Mouse (Mus musculus) neural tube, embryonic 10.5 days (tissue): ENCODE results near the gene Ctcf.
A peak's percentile ranks its signal among the peaks of the same experiment; 100 is the strongest.

ENCODE experiments used
- DNase-seq: peaks from one replicate; pipeline ENCODE4 v3.0.0-alpha.2; 2017; ENCODE audit warnings: low spot score; ENCODE audit errors: extremely low spot score

The Ctcf gene

DNA sequence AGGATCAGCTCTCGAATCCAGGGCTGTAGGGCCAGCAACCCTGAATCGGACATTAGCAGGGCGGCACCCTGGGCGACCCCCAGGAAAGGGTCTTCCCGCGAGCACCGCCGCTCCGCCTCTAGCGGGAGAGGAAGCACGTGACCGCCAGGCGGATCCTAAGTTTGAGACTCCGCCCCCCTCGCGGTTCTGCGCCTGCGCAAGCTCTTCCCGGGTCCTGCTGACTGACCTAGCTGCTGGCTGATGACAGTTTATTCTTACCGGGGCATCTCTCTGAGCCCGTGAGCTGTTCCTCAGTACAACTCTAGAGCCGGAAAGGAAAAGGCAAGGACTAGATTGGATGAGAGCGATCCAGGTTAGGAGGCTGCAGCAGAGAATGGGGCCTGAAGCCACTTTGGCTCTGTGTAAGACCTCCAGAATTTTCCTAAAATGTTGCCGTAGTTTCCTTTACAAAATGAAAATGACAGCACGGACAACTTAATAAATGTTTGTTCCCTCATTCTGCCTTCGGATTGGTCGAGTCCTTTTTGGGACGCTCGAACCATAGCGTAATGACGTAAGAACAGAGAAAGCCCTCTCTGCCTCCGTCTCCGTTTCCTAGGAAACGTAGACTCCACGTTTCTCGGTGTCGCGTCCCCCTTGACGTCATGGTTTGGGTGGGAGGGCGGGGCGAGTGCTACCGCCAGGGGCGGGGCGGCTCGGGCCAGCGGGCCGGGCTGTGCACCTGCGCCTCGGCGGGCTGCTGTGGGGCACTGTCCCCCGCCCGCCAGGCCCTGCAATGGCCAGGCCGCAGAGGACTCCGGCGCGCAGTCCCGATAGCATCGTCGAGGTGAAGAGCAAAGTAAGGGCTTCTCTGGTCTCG lies 64.8 kb downstream of the Ctcf start, which contains the start of the genes Acd and Pard6a:
Acd (minus strand) TSS at position 137 of the 859 bp plus-strand sequence.
Pard6a (plus strand) TSS at position 183 of the 859 bp plus-strand sequence.
- peak; percentile 98 for DNase-seq

DNA sequence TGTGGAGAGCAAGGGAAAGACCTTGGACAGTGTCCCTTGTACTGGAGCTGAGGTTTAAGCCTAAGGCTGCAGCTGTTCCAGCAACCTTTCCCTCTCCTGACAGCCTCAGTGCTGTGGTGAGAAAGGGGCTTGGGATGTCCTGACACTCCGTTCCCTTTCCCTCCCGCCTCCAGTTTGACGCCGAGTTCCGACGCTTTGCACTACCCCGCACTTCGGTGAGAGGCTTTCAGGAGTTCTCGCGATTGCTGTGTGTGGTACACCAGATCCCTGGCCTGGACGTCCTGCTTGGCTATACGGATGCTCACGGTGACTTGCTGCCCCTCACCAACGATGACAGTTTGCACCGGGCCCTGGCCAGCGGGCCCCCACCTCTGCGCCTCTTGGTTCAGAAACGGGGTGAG lies 65.6 kb downstream of the Ctcf start:
- no peak for DNase-seq

DNA sequence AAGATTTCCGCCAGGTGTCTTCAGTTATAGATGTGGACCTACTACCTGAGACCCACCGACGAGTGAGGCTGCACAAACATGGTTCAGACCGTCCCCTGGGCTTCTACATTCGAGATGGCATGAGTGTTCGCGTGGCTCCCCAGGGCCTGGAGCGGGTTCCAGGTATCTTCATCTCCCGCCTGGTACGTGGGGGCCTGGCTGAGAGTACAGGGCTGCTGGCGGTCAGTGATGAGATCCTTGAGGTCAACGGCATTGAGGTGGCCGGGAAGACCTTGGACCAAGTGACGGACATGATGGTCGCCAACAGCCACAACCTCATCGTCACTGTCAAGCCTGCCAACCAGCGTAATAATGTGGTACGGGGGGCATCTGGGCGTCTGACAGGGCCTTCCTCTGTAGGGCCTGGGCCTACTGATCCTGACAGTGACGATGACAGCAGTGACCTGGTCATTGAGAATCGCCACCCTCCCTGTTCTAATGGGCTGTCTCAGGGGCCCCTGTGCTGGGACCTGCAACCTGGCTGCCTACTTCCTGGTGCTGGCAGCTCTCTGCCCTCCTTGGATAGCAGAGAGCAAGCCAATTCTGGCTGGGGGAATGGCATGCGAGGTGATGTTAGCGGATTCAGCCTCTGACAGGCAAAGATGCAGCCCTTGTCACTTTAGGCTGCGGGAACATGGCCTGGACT lies 66.5 kb downstream of the Ctcf start:
- no peak for DNase-seq

DNA sequence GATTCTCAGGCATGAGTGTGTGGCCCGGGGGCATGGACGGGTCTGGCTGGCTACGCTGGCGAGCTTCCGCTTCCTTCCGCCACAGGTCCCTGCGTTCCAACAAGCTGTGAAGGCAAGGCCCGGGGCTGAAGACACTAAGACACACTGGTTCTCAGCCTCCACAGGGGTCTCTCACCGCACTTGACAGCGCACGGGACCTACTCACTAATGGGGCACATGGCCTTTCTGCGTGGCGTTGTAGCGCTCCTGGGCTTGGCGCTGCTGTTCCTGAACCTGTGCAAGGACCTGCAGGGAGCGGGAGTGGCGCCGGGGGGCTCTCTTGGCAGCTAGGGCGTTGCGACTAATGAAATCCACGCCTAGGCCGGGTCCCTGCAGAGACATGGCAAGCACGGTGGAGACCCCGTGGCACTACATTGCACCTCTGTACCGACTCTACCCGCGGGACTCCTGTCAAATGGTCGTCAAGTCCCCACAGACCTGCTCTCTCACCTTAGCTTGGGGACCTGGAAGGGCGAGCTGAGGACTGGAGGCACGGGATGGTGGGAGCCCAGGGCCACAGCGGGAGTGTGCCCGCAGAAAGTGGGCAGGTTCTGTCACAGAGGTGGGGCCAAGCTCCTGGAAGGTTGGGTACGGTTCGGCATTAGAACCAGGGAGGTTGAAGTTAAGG lies 67.9 kb downstream of the Ctcf start:
- DNase-seq, result no peak

DNA sequence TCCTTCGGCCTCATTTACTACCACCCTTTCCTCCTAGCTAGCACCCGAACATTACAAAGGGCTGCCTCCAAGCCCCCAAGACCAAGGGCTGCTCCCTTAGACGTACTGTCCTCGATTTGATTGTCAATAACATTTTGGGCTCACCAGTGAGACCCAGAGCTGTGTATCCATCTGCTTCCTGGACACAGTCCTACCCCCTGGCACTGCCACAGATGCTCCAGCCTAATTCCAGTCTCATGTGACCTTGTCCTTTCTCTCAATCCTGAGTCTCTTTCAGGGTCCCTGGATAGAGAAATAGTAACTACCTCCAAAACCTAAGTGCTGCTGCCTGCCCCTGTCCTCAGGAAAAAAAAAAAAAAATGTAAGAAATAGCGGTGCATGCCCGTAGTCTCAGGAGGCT lies 68.6 kb downstream of the Ctcf start:
- no peak for DNase-seq

DNA sequence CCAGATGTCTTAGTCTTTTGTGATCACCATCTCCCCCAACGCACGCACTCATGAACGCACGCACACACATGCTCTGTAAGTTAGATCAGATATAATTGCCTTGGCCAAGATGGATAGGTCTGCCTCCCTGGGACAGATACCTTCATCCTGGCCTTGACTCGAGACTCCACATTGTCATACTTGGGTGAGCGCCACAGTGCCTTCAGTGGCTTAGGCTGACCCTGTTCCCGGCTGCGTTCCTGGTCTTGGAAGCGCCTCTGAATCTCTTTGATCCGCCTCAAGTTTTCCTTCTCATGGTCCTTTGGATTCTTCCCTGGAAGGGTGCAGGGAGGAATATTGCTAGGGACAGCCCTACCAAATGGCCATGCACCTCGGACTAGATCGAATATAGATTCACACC lies 70.1 kb downstream of the Ctcf start:
- DNase-seq, result no peak

DNA sequence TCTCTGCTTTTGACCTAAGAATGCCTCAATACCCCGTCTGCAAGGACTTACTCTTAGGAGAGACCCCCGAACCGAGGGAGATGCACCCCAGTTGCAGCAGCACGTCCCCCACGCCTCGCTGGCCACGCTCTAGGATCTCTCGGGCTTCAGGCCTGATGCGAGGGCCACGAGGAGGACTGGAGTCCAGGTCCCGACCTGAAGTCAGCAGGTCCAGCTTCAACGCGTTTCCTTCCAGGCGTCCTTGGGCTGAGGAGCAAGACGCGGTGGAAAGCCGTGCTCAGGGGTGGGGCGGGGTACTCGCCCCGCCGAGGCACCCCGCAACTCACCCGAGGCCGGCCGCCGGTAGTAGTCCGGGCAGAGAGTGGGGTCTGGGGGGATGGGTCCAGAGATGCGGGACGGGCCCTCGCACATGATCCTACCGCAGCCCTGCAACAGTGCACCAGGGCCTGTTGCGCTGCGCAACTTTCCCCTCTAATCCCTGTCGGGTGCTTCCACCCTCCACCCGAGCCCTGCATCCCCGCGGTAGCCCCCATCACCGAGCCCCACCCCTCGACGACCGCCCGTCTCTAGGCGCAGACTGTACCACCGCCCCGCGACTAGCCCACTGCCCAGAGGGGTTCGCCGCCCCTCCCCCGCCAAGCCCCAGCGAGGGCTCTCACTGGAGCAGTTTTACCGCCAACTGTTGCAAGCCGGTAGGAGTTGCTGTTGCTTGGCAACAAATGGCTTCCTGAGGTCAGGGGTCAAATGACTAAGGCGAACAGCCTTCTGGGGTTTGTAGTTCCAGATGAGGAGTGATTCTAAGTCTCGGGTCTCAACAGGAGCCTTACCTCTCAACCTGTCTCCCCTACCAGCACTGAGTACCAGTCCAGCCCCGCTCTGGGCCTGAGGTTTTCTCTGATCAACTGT lies 71.4 kb downstream of the Ctcf start, which contains the start of the genes 4933405L10Rik and Enkd1:
4933405L10Rik (plus strand) TSS at position 158 of the 906 bp plus-strand sequence.
Enkd1 (minus strand) TSS at position 713 of the 906 bp plus-strand sequence.
- peak; percentile 95 for DNase-seq

DNA sequence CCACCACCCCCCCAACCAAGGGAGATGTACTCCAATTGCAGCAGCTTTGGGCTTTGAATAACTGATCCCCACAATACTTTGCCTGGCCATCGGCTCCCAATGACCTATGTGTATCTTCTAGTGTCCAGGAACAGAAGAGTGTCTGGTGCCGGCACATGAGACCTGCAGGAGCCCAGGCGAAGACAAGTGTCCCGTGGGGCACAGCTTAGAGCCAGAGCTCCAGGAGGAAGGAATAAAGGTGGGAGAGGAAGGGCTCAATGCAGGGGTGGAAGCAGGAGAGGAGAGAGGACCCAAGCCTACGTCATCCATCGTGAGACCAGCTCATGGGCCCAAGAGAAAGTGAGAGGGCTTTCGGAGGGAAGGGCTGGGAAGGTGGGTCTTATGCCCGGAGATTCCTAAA lies 72.3 kb downstream of the Ctcf start:
- DNase-seq, result no peak

DNA sequence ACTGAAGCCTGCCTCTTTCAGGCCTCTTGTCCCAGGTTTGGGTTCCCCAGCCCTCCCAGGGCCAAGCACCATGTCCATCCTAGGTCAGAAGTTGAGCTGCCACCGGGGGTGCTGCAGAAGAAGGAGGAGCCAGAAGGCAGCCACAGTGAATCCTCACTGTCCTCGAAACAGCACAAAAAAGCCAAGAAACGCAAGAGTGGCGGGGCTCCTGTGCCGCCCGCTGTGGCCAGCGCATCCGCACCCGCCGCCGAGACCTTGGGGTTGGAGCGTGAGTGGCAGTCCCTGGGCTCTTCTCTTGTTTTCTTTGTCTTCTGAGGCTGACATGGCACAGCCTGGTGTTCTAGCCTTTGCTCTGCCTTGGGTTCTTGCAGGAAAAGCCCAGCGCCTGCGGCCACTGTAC lies 72.9 kb downstream of the Ctcf start:
- DNase-seq, result no peak

DNA sequence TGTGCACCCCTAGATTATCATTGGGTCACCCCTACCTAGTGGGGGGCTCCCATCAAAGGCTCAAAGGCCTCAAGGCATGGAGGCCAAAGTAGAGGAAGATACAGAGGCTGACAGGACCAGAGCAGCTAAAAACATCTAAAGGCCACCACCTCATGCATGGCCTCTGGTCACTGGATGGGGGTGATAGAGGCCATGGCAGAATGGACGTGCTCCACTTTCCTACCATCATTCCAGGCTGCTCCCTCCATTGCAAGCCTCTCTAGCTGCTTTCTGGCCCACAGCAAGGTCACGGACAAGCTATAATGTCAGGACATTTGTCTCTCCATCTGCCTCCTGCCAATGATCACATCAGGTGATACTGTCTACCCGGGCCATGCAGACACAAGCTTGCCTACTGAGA lies 75.9 kb downstream of the Ctcf start:
- DNase-seq, result no peak

DNA sequence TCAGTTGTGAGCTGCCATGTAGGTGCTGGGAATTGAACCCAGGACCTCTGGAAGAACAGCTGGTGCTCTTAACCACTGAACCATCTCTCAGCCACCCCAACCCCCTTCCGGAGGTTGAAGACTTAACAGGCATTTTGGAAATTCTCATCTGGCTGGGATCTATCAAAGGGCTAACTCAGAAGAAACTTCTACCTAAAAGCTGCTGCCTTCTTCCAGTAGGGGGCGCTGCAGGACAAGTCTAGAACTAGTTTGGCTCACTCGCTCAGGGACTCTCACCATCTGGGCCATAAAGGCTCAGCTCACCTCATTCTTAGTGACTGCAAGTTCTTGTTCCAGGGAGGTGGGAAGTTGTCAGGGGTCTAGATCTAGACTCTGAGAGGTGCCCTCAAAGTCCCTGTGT lies 77.8 kb downstream of the Ctcf start:
- peak; percentile 87 for DNase-seq

DNA sequence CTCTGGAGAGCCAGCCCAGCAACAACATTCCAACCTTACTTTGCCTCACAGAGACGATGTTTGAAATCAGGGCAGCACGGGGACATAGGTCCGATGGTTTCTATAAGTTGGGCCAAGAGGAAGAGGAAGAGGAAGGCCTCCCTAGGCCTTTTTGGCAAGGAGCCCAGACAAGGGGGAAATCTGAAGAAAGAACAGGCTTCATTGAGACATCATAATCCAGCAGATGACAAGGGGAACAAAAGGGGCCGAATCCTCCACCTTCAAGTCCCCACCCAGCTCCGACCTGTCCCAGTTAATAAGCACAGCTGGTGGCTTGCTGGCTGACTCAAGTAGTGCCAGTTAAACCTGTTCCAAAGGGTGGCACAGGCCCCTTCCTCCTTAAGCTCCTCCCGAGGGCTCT lies 78.7 kb downstream of the Ctcf start:
- DNase-seq, result no peak

DNA sequence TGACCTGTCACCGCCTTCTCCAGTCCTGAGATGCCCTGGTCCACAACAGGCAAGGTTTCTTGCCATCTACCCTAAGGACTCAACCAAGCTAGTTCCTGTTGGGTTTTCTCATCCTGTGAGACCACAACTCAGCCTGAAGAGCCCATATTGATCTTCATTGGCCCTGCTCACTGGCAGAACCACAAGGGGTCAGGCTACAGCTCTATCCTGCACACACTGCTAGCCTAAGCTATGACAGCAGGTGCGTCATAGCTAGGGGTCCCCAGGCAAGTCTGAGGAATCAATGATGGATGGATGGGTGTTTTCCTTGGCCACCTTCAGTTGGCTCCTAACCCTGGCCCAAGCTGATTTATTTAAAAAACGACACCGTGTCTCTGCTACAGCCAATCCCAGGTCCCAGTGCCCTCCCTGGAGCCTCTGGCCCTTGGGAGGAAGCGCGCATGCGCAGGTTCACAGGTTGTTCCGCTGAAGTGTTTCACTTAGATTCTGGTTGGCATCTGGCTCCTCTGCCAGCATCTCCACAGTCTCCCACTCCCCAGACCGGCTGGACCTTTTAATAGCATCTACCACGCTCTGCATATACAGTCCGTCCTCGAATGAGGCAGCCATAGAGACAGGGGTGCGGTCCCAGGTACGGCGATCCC lies 80.1 kb downstream of the Ctcf start:
- DNase-seq, result no peak

DNA sequence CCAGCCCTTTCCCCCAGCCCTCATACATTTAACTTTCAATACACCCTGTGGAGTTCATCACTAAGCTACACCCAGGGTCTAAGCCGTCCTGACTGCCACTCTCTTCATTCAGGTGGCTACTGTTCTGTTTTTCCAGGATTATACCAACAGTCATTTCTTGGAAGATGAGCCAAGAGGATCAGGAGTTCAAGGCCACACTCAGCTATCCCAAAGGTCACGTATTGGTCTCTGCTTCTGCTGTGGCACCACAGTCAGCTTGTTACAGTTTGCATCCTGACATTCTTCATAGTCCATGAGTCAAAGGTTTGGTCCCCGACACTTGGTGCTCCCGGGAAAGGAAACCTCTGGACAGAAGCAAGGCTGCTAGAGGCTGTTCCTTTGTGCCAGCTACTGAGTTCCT lies 83.3 kb downstream of the Ctcf start:
- DNase-seq, result no peak

DNA sequence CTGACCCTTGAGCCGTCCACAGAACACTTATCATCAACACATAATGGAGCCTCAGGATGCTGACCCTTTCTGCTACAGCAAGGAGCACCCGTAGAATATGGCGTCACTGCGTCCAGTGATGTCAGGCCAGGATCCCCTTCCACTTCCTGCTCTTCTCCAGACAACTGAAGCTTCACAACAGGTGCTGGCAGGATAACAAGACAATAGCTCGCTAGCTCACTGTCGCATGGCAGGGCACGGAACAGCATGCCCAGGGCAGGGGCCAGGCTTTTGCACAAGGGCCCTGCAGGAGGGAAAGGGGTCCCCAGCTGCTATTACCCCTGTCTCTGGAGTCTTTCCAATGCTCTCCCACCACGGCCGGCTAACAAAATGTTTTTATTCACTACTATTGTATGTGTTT lies 86.5 kb downstream of the Ctcf start:
- DNase-seq, result no peak

DNA sequence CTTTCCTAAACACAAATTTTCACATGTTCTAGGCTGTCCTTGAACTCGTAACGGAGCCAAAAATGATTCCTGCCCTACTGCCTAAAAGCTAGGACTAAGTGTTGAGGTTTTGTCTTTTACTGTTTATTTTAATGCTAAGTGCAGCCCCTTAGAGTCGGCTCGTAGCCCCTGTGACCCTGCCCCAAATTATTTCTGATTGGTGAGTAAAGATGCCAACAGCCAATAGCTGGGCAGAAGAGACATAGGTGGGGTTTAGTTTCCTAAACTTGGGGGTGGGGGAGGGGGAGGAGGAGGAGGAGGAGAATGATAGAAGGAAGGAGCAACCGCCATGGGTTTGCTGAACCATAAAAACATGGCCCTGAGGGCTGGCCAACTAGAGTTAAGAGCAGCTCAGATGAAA lies 89.4 kb downstream of the Ctcf start:
- DNase-seq, result no peak

DNA sequence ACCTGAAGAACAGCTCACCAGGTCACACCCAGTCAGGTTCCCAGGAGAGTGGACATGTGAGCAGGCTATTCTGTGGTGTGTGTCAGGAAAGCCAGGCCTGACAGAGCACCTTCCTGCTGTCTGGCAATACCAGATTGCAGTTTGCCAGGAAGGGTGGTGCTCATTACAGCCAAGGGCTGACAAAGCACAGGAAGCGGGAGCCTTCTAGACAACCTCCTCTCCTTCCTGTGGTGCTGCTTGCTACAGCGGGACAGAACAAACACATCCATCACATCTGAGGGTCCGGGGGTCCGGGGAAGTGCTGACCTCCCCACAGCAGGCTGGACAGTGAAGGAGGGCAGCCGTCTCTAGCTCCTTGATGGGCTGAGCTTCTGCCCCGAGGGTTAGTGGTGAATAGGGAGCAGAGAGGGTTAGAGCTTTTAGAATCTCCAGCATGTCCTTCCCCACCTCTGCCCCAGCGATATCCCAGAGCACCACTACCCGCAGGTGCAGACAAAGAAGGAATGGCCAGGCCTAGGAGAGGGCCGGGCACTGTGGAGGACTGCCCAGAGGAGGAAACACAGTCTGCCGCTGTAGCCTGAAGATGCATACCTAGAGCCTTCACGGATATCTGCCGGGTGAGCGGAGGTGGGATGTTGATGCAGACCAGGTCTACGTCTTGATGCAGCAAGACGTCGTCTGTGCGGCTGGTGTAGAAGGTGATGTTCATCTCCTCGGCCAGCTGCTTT lies 91.2 kb downstream of the Ctcf start:
- no peak for DNase-seq

DNA sequence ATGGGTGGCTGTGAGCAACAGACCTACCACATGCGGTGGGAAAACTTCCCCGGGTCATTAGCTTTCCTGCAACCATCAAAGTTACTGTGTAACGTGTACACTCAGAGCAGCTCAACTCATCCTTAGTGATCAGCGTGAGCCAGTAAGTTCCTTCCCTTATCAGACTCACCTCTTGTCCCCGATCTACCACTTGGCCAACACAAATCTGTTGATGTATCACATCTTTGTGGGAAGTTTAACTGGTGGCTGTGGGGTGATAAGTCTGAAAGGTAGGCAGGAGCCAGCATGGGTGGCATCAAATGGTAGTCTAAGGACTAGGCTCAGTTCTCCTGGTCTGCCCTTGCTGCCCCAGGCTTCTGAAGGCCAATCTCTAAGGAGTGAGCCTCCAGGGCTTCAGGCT lies 95.8 kb downstream of the Ctcf start:
- no peak for DNase-seq
